Mouse (Mus musculus) adrenal gland, postnatal 36 days (tissue): ENCODE data around the gene Hhat. TPM values are rescaled to one million over a fixed set of nuclear protein-coding genes. Genes with fewer than 3 reads are reported as not detected.

ENCODE experiments used
- DNase-seq, 2 experiments: peaks; one replicate each; pipeline ENCODE4 v3.0.0; 2021; ENCODE audit warnings: mixed read lengths in 1 of 2
- long read RNA-seq, 2 experiments: library from polyadenylated mRNA; stranded (forward); transcript quantifications; one replicate each; pipeline ENCODE4 v2.0.0; 2021; ENCODE audit warnings: borderline sequencing depth in 2 of 2
- total RNA-seq, 2 experiments: library from RNA; stranded (reverse); gene quantifications; 2 replicates each; pipeline ENCODE4 v1.2.3; 2021

Hhat gene
- total RNA-seq, result 1 to 10 TPM; 2.9 to 8.5 TPM
- long read RNA-seq, experiment 1, partial matches to known transcripts, result 2 of 7 reads
- long read RNA-seq, experiment 1, other reads (novel, unspliced or antisense), result 2 of 7 reads
- long read RNA-seq, experiment 2, partial matches to known transcripts, result 0 of 1 reads
- long read RNA-seq, experiment 2, other reads (novel, unspliced or antisense), result 0 of 1 reads

DNA sequence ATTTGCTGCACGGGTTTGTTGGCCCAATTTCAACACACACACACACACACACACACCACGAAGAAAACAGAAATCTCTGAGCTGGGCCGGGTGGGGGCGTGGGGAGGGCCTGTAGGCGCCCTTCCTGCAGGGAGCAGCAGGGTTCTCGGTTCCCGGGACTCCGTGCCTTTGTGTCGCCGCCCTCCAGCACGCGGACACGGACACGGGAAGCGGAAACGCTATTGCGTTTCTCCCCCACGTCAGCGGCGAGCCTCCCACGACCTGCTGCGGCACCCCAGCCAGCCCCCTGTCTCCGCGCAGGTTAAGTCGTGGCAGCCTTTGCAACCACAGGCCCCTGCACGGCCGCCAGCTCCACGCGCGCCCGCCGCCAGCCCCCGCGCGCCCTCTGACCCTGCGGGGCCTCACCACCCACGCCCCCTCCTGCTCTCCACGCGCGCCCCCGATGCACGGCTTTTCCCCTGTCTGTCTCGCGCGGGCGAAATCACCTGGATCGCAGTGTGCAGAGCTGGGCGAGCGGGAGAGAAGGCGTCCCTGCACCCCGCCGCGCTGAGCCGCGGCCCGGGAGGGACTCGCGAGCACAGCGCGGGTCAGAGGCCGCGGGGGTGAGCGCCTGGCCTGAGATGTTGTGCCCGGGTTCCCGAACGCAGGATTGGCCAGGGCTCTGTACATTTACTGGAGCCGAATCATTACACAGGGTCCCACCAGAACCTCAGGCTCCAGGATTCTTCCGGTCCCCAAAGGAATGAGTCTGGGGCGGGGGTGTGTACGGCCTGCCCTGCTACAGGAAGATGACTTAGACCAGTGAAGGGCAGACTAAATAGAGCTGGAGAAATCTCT lies at the start of gene Hhat:
Gene Hhat, minus strand, starts transcription at position 729 of the 837 bp plus-strand sequence.
- peak; percentile 79 to 87 for DNase-seq

DNA sequence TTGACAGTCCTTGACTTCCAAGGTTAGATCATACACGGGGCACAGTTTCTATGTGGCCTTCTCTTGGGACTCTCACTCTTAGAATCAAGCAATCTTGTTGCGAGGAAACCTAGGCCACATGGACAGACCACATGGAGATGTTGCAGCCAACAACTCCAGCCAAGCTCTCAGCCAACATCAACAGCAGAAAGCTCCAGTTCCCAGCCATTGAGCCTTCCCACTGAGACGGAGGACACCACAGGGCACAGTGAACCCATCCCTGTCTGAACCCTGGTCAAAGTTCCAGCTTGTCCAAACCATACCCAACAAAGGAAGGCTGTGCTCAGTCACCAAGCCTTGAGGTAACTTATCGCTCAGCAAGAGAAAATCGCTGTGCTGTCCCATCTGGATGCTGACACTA lies 47.3 kb upstream of the Hhat start:
- no peak for DNase-seq

DNA sequence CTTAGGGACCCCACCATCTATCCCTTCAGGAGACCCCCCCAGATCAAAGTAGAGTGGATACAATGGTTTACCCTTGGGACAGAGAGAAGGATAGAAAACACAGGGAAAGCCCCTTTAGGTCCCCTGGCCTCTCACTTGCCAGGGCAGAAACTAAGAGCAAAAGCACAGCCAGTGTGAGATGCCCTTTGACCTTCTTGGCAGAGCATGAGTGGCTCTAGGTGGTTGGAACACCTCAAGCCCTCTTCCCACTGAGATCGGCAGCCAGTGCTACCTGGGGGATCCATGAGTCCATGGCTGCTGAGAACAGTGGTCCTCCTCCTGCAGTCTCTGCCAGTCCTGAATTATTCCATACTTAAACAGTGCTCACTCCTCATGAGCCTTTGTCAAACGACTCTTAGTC lies 44.8 kb upstream of the Hhat start:
- DNase-seq, result no peak

DNA sequence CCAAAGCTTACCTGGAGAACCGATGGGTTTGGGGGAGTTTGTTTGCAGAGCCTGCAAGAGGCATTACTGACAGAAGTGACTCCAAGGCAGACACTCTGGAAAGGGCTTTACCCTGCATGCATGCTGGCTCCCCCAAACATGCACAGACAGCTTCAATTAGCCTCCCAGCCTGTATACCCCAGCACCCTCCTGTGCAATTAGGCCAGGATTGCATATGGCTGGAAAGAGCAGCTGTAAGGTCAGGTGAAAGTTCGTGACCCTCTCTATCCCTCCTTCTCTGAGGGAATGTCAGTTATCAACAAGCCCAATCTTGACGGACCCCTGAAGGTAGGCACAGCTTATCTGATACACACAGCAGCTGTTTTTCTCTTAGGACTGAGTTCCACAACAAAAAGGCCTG lies 43.7 kb upstream of the Hhat start:
- no peak for DNase-seq

DNA sequence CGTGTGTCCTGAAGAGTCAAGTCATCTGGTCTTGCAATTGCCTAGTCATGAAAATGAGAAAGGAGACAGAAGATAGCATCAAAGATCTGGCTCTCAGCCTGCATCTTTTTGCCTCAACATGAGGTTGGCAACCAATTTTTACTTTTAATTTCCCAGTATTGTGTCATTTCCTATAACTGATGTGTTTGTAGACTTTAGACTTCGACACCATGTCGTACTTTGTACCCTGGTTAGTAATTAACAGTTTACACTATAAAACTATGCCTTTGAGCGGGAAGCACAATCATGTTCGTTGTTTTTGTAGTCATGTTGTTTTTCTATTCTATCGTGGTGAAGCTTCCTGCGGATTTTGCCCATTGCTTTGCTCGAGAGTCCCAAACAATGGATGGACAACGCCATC lies 41.7 kb upstream of the Hhat start:
- no peak for DNase-seq

DNA sequence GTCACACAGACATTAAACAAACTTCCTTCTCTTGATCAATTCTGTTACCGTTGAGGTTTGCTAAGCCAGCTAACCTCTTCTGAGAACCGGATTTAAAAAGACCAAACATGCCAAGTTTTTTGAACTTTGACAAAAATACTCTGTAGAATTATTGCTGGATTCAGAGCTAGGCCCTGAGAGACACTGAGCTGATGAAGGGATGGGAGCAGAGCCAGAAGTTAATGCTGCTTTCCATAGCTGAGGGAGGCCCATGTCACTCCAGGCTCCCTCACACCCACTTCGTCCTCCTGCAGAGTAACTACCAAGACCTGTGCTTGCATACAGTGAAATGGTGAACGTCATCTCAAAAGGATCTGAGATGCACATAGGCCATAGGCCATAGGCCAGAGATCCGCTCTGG lies 41.3 kb upstream of the Hhat start:
- no peak for DNase-seq

DNA sequence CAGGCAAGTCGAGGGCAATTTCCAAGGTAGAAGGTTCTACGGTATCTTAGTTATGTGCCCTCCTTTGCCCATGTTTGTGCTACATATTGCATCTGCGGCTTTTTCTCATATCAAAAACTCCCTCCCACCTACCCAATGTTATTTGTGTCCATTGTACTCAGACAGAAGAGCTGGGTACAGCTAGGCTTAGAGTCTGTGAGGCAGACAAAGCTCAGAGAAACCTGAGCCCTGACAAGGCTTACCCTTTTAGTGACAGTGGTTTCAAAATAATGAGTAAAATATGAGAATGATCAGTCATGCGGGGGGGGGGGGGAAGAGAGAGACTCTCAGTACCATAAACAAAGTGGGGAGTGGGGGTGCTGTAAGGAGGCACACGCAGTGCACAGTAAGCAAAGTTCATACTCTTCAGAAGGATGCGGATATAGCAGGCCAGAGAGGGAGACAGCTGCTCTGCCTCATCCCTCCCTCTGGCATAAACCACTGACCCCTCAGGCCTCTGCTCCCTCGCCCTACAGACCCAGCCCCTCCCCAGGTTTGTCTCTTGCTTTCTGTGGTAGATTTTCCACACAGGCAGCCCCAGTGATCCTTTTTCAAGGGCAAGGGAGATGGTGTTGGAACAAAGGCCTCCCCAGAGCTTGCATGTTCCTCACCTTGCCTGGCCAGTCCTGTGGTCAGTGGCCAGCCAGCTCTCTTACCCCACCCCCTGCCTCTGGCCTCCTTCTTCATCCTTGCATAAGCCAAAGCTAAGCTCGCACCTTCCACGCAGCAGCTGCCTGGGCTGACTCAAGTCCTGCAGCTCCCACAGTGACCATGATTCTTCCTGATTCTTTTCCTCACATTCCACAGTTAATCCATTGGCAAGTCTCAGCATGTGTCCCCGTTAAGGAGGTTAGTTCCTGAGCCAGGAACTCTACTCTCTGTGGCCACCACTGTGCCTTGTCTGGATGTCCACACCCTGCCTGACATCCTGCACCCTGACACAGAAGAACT lies 35.4 kb upstream of the Hhat start:
- no peak for DNase-seq

DNA sequence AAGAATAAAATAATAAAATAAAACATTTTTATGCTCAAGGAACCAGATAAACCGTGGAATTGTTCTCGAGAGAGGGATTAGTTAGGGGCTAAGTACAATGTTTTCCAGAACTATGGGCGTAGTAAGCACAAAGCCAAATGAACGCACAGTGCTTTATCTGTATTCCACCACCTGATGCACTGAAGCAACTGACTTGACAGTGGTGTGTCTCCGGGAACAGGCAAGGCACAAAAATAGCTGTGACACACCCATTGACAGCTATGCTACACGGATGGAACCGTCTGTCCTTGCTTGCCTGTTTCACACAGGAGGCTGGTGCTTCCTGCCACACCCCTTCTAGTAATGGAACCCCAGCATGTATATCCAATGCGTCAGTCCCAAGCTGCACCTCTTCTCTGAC lies 29.3 kb upstream of the Hhat start:
- DNase-seq, result no peak

DNA sequence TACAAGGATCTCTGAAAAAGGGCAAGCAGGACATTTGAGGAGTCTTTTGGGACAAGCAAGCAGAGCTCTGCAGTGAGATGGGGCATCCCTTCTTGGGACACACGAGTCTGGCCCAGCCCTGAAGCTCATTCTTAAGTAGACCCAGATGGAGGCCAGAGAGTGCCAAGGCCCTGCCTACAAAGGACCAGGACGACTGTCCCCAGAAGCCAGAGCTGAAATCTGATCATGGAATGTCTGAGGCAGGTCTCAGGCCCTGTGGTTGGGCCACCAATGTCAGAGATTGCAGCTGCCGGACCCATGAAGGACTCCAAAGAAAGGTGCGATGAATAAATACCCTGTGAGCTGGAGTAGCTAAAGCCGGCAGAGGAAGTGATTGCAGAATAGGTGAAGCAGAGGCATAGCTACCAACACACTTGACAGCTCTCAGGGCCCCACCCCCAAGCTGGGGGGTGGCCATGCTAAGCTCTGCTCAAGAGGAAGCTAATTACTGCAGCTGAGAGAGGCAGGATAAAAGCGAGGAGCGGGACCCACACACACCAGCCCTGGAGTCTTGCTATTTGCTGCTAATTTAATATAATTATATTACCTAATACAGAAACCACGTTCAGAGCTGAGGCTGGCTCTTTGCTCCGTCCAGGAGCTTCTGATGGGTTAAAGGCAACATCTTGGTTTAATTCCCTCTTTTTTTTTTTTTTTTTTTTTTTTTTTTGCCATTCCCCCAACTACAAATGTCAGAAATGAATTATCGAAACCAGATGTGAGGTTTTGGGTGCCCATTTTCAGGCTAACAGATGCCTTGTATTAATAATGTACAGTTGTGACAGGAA lies 28.4 kb upstream of the Hhat start:
- DNase-seq, result no peak

DNA sequence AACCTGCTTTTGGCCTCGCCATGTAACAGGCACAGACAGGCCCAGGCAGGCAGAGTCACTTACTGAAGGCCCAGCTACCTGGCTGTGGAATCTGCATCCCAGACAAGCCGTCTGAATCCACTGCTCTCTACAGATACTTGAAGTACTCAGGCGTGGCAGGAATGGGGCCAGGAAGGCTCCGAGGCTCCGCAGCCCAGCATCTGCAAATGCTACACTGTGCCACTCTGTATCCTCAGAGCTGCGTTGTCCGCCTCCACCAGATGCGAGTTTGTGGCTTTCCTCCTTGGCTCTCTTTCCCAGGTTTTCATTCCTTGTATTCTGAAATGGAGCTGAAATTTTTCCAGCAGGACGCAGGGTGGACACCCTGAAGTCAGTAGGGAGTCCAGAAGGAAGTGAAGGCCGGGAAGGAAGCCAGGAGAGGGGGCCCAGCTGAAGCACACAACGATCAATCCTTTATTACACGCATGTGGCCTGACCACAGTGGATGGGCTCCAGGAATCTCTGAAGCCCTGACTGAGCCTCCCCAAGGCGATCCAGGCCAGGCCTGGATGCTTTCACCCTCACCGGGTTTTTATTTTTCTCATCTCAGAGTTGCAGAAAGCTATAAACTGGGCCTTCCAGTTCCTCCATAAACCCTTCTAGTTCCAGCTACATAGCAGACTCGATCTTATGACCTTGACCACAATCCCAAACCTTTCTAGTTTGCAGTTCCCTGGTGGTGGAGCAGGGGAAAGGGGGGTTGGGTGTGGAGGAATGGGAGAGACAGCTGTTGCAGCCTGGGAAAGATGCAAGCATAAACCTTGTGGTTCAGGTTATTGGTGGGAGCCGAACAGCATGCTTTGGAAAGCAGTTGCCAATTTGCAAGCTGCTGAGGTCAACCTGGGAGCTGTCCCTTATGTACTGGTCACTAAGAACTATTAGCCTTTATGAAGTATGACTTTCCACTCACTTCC lies 27.5 kb upstream of the Hhat start:
- no peak for DNase-seq

DNA sequence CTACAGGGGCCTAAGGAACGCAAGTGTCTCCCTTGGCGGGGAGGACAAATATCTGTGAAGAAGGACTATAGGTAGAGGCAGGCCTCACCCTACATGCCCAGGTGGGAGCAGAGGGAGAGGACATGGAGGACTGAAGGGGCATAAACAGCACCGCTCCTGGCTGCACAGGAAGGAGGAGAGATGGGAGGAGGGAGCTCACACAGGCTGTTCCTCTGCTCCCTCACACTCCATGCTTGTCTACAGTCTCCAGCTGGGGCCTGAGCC lies 25.9 kb upstream of the Hhat start:
- DNase-seq, result no peak

DNA sequence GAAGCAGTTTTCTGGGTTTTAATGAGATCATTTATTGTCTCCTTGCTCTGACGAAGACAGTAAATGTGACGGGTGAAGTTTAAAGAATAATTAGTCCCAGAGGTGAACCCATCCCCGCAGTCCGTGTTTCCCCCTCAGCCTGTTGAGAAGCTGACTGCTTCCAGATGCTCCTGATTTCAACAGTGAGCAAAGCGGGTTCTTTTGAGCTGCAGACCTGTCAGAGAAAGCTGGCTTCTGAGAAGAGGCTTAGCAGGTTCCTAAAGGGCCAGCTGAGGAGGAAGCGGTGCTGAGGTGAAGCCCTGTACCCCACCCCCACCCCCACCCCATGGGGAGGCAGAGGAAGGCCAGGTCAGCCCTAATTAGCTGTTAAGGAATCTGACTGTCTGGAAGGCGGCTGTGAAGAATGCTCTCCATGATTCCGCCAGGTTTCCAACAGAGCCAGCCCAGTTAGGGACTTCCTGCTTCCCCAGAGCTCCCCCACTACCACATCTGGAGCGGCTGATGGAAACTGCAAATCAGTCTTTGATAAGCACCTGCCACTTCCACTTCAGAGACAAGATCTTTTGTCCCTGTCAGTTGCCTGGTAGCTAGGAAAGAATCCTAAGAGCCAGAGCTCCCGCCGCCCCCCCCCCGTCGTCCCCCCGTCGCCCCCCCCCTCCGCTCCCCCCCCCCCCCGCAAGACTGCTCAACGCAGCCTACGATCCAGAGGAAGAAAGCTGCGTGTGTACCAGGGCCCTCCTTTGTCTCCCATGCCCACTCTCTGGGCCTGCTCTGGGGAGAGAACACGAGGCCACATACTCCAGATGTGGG lies 25.4 kb upstream of the Hhat start:
- no peak for DNase-seq

DNA sequence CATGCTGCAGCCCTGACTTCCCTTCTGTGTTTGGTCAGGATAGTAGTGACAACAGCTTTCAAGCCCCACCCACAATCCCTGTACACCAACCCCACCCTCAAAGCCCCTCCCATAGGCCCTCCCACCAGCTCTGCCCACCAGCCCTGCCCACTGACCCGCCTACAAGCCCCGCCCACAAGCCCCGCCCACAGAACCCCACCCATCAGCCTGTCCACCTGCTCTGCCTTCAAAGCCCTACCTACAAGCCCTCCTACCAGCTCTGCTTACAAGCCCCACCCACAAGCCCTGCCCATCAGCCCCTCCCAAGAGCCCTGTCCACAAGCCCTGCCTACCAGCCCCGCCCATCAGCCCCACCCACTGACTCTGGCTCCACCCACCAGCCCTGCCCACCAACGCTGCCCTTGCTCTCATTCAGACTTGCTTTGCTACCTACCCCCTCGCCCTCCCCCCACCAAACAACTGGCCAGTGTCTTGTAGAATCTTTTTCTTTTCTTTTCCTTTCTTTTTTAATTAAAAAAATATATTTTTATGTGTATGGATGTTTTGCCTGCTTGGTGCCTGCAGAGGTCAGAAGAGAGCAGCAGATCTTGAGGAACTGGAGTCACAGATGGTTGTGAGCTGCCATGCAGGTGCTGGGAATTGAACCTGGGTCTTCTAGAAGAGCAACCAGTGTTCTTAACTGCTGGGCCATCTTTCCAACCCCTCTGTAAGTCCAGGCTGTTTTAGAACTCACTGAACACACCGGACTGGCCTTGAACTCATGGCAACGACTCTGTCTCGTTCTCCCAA lies 24.1 kb upstream of the Hhat start:
- no peak for DNase-seq

DNA sequence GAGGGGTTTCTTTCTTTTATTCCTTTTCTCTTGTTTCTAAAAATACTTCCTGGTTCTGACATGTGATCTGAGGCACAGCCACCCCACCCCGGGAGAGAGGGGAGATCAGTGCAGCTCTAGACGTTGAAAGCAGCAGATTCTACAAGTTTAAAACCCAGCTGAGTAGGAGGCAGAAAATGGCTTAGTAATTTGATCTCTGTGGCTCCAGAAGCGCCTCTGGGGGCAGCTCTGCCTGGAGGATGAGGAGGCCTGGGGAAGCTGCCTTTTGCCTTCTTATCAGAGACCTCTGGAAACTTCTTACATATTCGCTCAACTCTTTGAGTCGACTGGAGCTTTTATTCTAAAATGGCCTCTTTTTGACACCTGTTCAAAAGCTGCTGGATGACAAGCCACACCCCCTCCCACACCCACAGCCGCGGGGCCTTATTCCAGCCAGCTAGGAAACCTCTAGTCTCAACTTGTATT lies 20.9 kb upstream of the Hhat start:
- DNase-seq, result no peak

DNA sequence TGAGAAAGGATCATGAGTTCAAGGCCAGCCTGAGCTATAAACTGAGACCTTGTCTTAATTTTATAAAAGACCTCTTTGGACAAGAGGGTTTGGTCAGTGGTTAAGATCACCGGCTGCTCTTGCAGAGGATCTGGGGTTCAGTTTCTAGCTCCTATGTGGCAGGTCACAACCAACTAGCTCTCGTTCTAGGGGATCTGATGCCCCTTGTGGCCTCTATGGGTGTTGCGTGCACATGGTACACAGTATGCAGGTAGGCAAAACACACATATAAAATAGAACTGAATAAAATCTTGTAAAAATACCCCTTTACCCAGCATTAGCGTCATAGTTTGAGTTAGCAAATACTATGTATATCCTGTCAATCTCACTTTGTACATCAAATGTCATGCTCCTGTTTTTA lies 19.4 kb upstream of the Hhat start:
- peak; percentile 13 to 17 for DNase-seq

DNA sequence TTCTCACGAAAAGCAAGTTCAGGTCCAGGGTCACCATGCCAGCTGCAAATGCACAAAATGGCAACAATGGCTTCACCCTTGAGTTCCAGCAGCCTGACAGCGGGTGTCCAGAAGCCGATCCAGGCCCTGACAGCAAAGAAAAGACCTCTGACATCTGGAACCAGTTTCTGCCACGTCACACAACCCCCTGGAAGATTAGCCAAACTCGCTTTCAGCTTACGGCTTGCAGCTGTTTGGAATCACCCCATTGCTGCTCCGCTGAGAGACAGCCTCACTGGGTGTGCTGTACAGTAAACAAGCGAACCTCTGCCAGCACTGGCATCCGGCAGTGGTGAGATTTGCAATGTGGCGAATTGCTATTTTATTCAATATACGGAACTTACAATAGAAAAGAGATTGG lies 18.8 kb upstream of the Hhat start:
- DNase-seq, result peak in 1 of 2 experiments; percentile 13

DNA sequence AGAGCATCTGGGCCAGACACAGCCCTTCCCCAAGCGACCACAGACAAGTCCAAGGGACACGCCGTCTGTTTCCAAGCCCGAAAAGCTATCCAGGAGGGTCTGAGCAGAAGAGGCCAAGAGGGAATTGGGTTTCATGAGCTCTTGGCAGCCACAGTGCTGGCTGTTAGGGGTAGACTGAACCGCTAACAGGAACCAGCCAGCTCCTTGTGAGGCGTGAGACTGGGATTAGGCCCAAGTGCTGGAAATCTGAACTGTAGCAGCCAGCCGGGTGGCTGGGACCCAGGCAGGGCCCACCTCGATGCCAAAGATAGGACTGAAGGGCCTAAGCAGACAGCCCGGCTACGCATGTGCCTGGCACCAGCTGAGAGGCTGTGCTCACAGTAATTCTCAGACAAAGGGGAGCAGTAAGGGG lies 18.1 kb upstream of the Hhat start:
- DNase-seq, result peak; percentile 18 to 52

DNA sequence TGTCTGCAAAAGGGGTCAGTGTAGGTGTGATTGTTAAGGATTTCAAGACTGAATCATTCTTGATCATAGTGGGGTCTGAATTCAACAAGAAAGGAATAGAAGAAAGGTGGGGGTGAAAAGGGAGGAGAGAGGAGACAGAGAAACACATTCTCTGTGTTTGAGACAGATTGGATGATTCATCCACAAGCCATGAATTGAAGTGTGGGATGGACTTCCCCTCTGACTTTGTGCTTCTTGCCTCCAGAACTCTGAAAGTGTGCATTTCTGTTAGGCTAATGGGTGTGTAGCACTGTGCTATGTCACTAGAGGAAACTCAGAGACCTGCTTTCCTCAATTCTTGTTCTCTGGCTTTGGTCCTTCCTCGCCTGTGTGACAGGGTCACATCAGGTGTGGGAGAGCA lies 15.2 kb upstream of the Hhat start:
- no peak for DNase-seq
